Mouse (Mus musculus): Measurements from ENCODE around the gene Olfr57.
"Not testable (repeated sequence)": the region's sequence is repeated elsewhere in the genome, so short reads cannot be mapped to it uniquely, and the experiment has no call there.

- not testable (repeated sequence) for TF ChIP-seq CTCF (IDR thresholded peaks at IDR 0.05; ENCODE audit: control insufficient read depth, insufficient read depth, insufficient read length); MYOD1 (IDR thresholded peaks at IDR 0.05; ENCODE audit: control insufficient read depth, insufficient read length, low read depth); MAX (IDR thresholded peaks at IDR 0.05); MYOG (IDR thresholded peaks at IDR 0.05; ENCODE audit: control insufficient read depth, extremely low read depth, insufficient read length); CEBPB (IDR thresholded peaks at IDR 0.05; ENCODE audit: low read depth); USF1 (IDR thresholded peaks at IDR 0.05; ENCODE audit: low read depth); FOSL1 (IDR thresholded peaks at IDR 0.05; ENCODE audit: insufficient read depth, low read length, poor library complexity, severe bottlenecking)
Observed at GRCm38 (mm10) chr10:79057370-79057769, 28.8 kb downstream of the Olfr57 start.

Measured in C2C12 (cell line).